Mouse (Mus musculus) cortical plate, adult 2 months (tissue): ENCODE data around the gene Abhd14a. TPM values are rescaled to one million over a fixed set of nuclear protein-coding genes. Genes with fewer than 3 reads are reported as not detected.
"Not testable (repeated sequence)": the region's sequence is repeated elsewhere in the genome, so short reads cannot be mapped to it uniquely, and the experiment has no call there.

ENCODE experiments used
- H3K27ac ChIP-seq: fragments of 200-500 bp; 2 replicates; pipeline ENCODE4 v1.5.1; 2012; ENCODE audit warnings: low read length, control low read depth, inconsistent platforms; ENCODE audit not compliant: insufficient read depth
- H3K4me1 ChIP-seq: fragments of 200-500 bp; 2 replicates; pipeline ENCODE4 v1.6.1; 2011; ENCODE audit warnings: low read length; ENCODE audit not compliant: control insufficient read depth, insufficient read depth
- H3K4me3 ChIP-seq: fragments of 200-500 bp; 2 replicates; pipeline ENCODE4 v1.5.1; 2011; ENCODE audit warnings: mild to moderate bottlenecking, low read length, control low read depth; ENCODE audit not compliant: insufficient read depth
- CTCF ChIP-seq: fragments of 200-500 bp; IDR thresholded peaks from 2 replicates; pipeline ENCODE4 v1.5.1; 2011; ENCODE audit warnings: mild to moderate bottlenecking, control low read depth, low read length; ENCODE audit not compliant: insufficient read depth; ENCODE audit errors: extremely low read depth
- POLR2A ChIP-seq: fragments of 200-500 bp; IDR thresholded peaks from 2 replicates; pipeline ENCODE4 v1.6.1; 2011; ENCODE audit warnings: mild to moderate bottlenecking, low read length, control low read depth; ENCODE audit not compliant: insufficient read depth; ENCODE audit errors: extremely low read depth
- polyA plus RNA-seq: library from polyadenylated mRNA; depleted of rRNA; stranded (reverse); fragments of >200 nt; gene quantifications from 2 replicates; pipeline ENCODE4 v1.2.3, GENCODE M21; 2012; rRNA removed

Abhd14a gene
- polyA plus RNA-seq = 88.0 and 94.9 TPM in 2 replicates

DNA sequence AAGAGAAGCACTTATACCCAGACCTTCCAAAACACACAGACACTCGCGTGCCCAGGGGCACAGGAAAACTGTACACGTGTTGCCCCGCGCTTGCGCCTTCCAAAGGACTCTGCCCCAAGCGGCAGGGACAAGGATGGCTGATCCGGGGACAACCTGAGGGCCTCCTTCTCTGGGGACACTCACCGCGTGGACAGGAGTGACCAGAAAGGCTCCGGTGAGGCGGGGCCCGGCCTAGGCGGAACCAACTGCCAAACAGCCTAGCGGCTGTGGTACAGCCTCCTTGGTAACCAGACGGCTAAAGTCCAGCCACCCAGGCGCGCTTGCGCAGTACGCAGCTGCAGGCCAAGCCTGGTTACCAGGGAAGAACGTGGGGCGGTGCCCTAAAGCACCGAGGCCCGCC lies at the start of gene Abhd14a, which contains the start of gene Abhd14b:
TSS of gene Abhd14a (minus strand) at position 331 of the 400 bp plus-strand sequence.
TSS of gene Abhd14b (plus strand) at position 112 of the 400 bp plus-strand sequence.
- peaks cover 7% of the 10 kb centered on the region; the same call in 1 of the 2 replicates for H3K4me1 ChIP-seq
- H3K4me3 ChIP-seq = peak within 1 kb of the TSS; percentile 55
- H3K27ac ChIP-seq = peak within 1 kb of the TSS; percentile 73
- TF ChIP-seq CTCF (peak; percentile 40), POLR2A (peak; percentile 68)

- not testable (repeated sequence) for H3K27ac ChIP-seq, H3K4me3 ChIP-seq, H3K4me1 ChIP-seq
These were observed 40.1 kb upstream of the Abhd14a start for GRCm38 (mm10) chr9:106487602-106488001.

- Histone ChIP-seq H3K4me1 (no peaks in the 10 kb centered on the region), H3K27ac (no peak overlapping the region), H3K4me3 (no peak overlapping the region)
- TF ChIP-seq POLR2A (no peak), CTCF (no peak)
These were observed 37.6 kb upstream of the Abhd14a start for GRCm38 (mm10) chr9:106485076-106485475.

DNA sequence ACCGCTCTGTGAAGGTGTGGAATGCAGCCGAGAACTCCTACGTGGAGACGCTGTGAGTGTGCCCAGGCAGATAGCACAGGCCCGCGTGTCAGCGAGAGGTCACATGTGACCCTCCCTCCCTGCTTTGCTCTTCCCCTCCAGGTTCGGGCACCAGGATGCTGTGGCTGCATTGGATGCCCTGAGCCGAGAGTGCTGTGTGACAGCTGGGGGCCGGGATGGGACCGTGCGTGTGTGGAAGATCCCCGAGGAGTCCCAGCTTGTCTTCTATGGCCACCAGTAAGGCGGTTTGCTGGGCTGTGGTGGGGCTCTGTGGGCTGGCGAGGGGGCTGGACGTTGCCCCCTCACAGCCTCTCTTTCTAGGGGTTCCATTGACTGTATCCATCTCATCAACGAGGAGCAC lies 36.1 kb upstream of the Abhd14a start:
- H3K27ac ChIP-seq = no peak overlapping the region
- no peaks in the 10 kb centered on the region for H3K4me1 ChIP-seq
- TF ChIP-seq POLR2A = no peak
- no peak for TF ChIP-seq CTCF
- H3K4me3 ChIP-seq = no peak overlapping the region

GRCm38 (mm10) chr9:106483136-106483535 lies 35.7 kb upstream of the Abhd14a start:
- Histone ChIP-seq H3K4me3 (no peak overlapping the region), H3K27ac (no peak overlapping the region), H3K4me1 (no peaks in the 10 kb centered on the region; the same call in 1 of the 2 replicates)
- TF ChIP-seq POLR2A = no peak
- TF ChIP-seq CTCF = no peak

- Histone ChIP-seq H3K4me3 (no peak overlapping the region), H3K4me1 (peaks cover 4% of the 10 kb centered on the region; the same call in 1 of the 2 replicates), H3K27ac (no peak overlapping the region)
- TF ChIP-seq CTCF = no peak
- TF ChIP-seq POLR2A = no peak
These were observed 35.2 kb upstream of the Abhd14a start for GRCm38 (mm10) chr9:106482578-106483115.

- Histone ChIP-seq H3K4me3 (no peak overlapping the region), H3K4me1 (peaks cover 4% of the 10 kb centered on the region; the same call in 1 of the 2 replicates), H3K27ac (no peak overlapping the region)
- no peak for TF ChIP-seq POLR2A
These were observed 34.2 kb upstream of the Abhd14a start for GRCm38 (mm10) chr9:106481676-106482075.

GRCm38 (mm10) chr9:106481075-106481474 lies 33.6 kb upstream of the Abhd14a start:
- H3K4me3 ChIP-seq = no peak overlapping the region

DNA sequence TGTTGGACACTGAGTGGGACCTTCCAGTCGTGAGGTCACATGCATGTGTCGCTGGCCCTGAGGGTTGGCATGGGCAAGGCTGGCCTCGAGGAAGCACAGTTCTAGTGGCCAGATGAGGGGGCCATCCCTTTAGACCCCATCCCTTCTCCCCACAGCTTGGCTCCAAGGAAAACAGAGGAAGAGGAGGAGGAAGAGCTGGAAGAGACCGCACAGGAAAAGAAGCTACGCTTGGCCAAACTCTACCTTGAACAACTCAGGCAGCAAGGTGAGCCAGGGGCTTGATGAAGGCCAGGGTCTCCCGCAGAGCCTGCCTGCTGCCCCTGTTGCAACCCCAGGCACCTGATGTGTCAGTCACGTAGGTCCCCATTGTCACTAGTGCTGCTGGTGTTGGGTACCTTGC lies 33.1 kb upstream of the Abhd14a start:
- Histone ChIP-seq H3K4me3 (no peak overlapping the region), H3K27ac (no peak overlapping the region), H3K4me1 (peaks cover 7% of the 10 kb centered on the region; the same call in 1 of the 2 replicates)
- TF ChIP-seq CTCF (no peak), POLR2A (no peak)

More at GRCm38 (mm10) chr9:106481075-106481474, 33.6 kb upstream of the Abhd14a start:
- TF ChIP-seq POLR2A = no peak
- TF ChIP-seq CTCF = no peak
- peaks cover 6% of the 10 kb centered on the region; the same call in 1 of the 2 replicates for H3K4me1 ChIP-seq
- H3K27ac ChIP-seq = no peak overlapping the region

GRCm38 (mm10) chr9:106478101-106478500 lies 30.6 kb upstream of the Abhd14a start:
- TF ChIP-seq POLR2A (no peak), CTCF (no peak)
- H3K4me1 ChIP-seq = peaks cover 7% of the 10 kb centered on the region; the same call in 1 of the 2 replicates
- H3K27ac ChIP-seq = no peak overlapping the region
- peak overlapping the region; percentile 62 for H3K4me3 ChIP-seq
